Mouse (Mus musculus) MEL (cell line): Measurements from ENCODE around the gene Mdfic. TPM values are rescaled to one million over a fixed set of nuclear protein-coding genes. Genes with fewer than 3 reads are reported as not detected.

Source experiments
- DNase-seq: peaks from one replicate; pipeline ENCODE4 v3.0.0; 2011; ENCODE audit warnings: low read depth, low spot score
- H3K27ac ChIP-seq: 2 replicates; pipeline ENCODE4 v1.5.1; 2012; ENCODE audit warnings: low read depth, mild to moderate bottlenecking, control low read depth, low read length, moderate library complexity; ENCODE audit not compliant: control insufficient read depth
- H3K27me3 ChIP-seq, 2 experiments: fragments of 150-350 bp in 1 of 2; sonication (generic) in 1 of 2; 2 replicates each; pipeline ENCODE4 v1.6.1; 2012; ENCODE audit warnings: low read length in 2 of 2, mild to moderate bottlenecking in 2 of 2, improper control_type of control experiment in 1 of 2, moderate library complexity in 1 of 2; ENCODE audit not compliant: insufficient read depth in 2 of 2, control insufficient read depth in 1 of 2
- H3K36me3 ChIP-seq, 2 experiments: 2 replicates each; pipeline ENCODE4 v1.6.1; 2012 to 2014; ENCODE audit warnings: low read length in 2 of 2, improper control_type of control experiment in 1 of 2, inconsistent platforms in 1 of 2, mild to moderate bottlenecking in 1 of 2; ENCODE audit not compliant: insufficient read depth in 2 of 2, control insufficient read depth in 1 of 2
- H3K4me1 ChIP-seq, 2 experiments: fragments of 150-350 bp in 1 of 2; sonication (generic) in 1 of 2; 2 replicates each; pipeline ENCODE4 v1.6.1; 2012; ENCODE audit warnings: low read length in 2 of 2, improper control_type of control experiment in 1 of 2, mild to moderate bottlenecking in 1 of 2; ENCODE audit not compliant: insufficient read depth in 2 of 2, control insufficient read depth in 1 of 2
- H3K4me3 ChIP-seq, 2 experiments: fragments of 150-350 bp in 1 of 2; sonication (generic) in 1 of 2; 2 replicates each; pipeline ENCODE4 v1.5.1; 2012; ENCODE audit warnings: low read depth in 2 of 2, low read length in 2 of 2, mild to moderate bottlenecking in 2 of 2, moderate library complexity in 2 of 2, control low read depth in 1 of 2, improper control_type of control experiment in 1 of 2; ENCODE audit not compliant: control insufficient read depth in 1 of 2, insufficient read depth in 1 of 2
- H3K79me2 ChIP-seq: 2 replicates; pipeline ENCODE4 v1.6.1; 2012; ENCODE audit warnings: mild to moderate bottlenecking, low read length, moderate library complexity; ENCODE audit not compliant: control insufficient read depth, poor library complexity, insufficient read depth
- H3K9ac ChIP-seq: 2 replicates; pipeline ENCODE4 v1.6.1; 2012; ENCODE audit warnings: low read depth, mild to moderate bottlenecking, control low read depth, low read length, moderate library complexity; ENCODE audit not compliant: control insufficient read depth, poor library complexity, severe bottlenecking
- H3K9me3 ChIP-seq: fragments of 150-350 bp; sonication (generic); replicated peaks from 2 replicates; pipeline ENCODE4 v1.6.1; 2012; ENCODE audit warnings: mild to moderate bottlenecking, low read length, improper control_type of control experiment, moderate library complexity; ENCODE audit not compliant: insufficient read depth
- CHD1 ChIP-seq: IDR thresholded peaks from 2 replicates; pipeline ENCODE4 v1.6.1; 2012; ENCODE audit warnings: low read depth, mild to moderate bottlenecking, inconsistent platforms, low read length, improper control_type of control experiment
- CHD2 ChIP-seq: IDR thresholded peaks from 2 replicates; pipeline ENCODE4 v1.6.1; 2011; ENCODE audit warnings: low read length, improper control_type of control experiment
- CTCF ChIP-seq, 3 experiments: IDR thresholded peaks in 2 of 3; conservative IDR thresholded peaks in 1 of 3; 2 replicates each; pipeline ENCODE4 v1.5.1; 2011 to 2012; ENCODE audit warnings: low read length in 3 of 3, low read depth in 2 of 3, mild to moderate bottlenecking in 2 of 3, improper control_type of control experiment in 1 of 3, inconsistent platforms in 1 of 3, mixed read lengths in 1 of 3, moderate library complexity in 1 of 3; ENCODE audit not compliant: control insufficient read depth in 1 of 3, insufficient read depth in 1 of 3, poor library complexity in 1 of 3, severe bottlenecking in 1 of 3
- E2F4 ChIP-seq: IDR thresholded peaks from 2 replicates; pipeline ENCODE4 v1.6.1; 2011; ENCODE audit warnings: low read depth, low read length, improper control_type of control experiment, borderline replicate concordance
- EP300 ChIP-seq, 2 experiments: IDR thresholded peaks; 2 replicates each; pipeline ENCODE4 v1.6.1; 2011; ENCODE audit warnings: improper control_type of control experiment in 2 of 2, low read length in 2 of 2, low read depth in 1 of 2, mild to moderate bottlenecking in 1 of 2
- ETS1 ChIP-seq: IDR thresholded peaks from 2 replicates; pipeline ENCODE4 v1.6.1; 2012; ENCODE audit warnings: low read depth, mild to moderate bottlenecking, inconsistent platforms, low read length, improper control_type of control experiment, moderate library complexity
- GABPA ChIP-seq: IDR thresholded peaks from 2 replicates; pipeline ENCODE4 v1.6.1; 2012; ENCODE audit warnings: low read depth, mild to moderate bottlenecking, inconsistent platforms, low read length, improper control_type of control experiment, moderate library complexity
- GATA1 ChIP-seq: IDR thresholded peaks from 2 replicates; pipeline ENCODE4 v1.6.1; 2011; ENCODE audit warnings: low read depth, low read length, improper control_type of control experiment
- HCFC1 ChIP-seq: IDR thresholded peaks from 2 replicates; pipeline ENCODE4 v1.6.1; 2012; ENCODE audit warnings: low read depth, mild to moderate bottlenecking, inconsistent platforms, low read length, improper control_type of control experiment, moderate library complexity
- JUND ChIP-seq: IDR thresholded peaks from 2 replicates; pipeline ENCODE4 v1.6.1; 2011; ENCODE audit warnings: low read depth, mild to moderate bottlenecking, improper control_type of control experiment, low read length
- KAT2A ChIP-seq: conservative IDR thresholded peaks from 2 replicates; pipeline ENCODE4 v1.6.1; 2012; ENCODE audit warnings: low read depth, low read length, improper control_type of control experiment, inconsistent platforms
- MAFK ChIP-seq: IDR thresholded peaks from 2 replicates; pipeline ENCODE4 v1.6.1; 2011; ENCODE audit warnings: low read depth, mild to moderate bottlenecking, low read length, improper control_type of control experiment, borderline replicate concordance
- MAX ChIP-seq: IDR thresholded peaks from 2 replicates; pipeline ENCODE4 v1.6.1; 2011; ENCODE audit warnings: low read length, improper control_type of control experiment
- MXI1 ChIP-seq: IDR thresholded peaks from 2 replicates; pipeline ENCODE4 v1.6.1; 2011; ENCODE audit warnings: mild to moderate bottlenecking, low read depth, low read length, improper control_type of control experiment
- MYB ChIP-seq: IDR thresholded peaks from 2 replicates; pipeline ENCODE4 v1.6.1; 2011; ENCODE audit warnings: mild to moderate bottlenecking, low read depth, low read length, improper control_type of control experiment
- NELFE ChIP-seq: IDR thresholded peaks from 2 replicates; pipeline ENCODE4 v1.6.1; 2011; ENCODE audit warnings: low read depth, low read length, improper control_type of control experiment
- NRF1 ChIP-seq: IDR thresholded peaks from 2 replicates; pipeline ENCODE4 v1.6.1; 2014; ENCODE audit warnings: low read depth, mild to moderate bottlenecking, inconsistent platforms, low read length, improper control_type of control experiment, moderate library complexity; ENCODE audit not compliant: poor library complexity, insufficient read depth, severe bottlenecking
- POLR2A ChIP-seq, 2 experiments: IDR thresholded peaks; 2 replicates each; pipeline ENCODE4 v1.6.1; 2011 to 2012; ENCODE audit warnings: low read length in 2 of 2, mild to moderate bottlenecking in 2 of 2, control low read depth in 1 of 2, improper control_type of control experiment in 1 of 2, low read depth in 1 of 2, moderate library complexity in 1 of 2; ENCODE audit not compliant: control insufficient read depth in 1 of 2, insufficient read depth in 1 of 2, poor library complexity in 1 of 2
- POLR2AphosphoS5 ChIP-seq: IDR thresholded peaks from 2 replicates; pipeline ENCODE4 v1.6.1; 2012; ENCODE audit warnings: low read depth, borderline replicate concordance, mild to moderate bottlenecking, inconsistent platforms, low read length, moderate library complexity, mixed read lengths
- RCOR1 ChIP-seq: IDR thresholded peaks from 2 replicates; pipeline ENCODE4 v1.6.1; 2012; ENCODE audit warnings: low read depth, mild to moderate bottlenecking, inconsistent platforms, low read length, improper control_type of control experiment
- SMC3 ChIP-seq: IDR thresholded peaks from 2 replicates; pipeline ENCODE4 v1.6.1; 2011; ENCODE audit warnings: low read depth, low read length, improper control_type of control experiment
- TAL1 ChIP-seq: IDR thresholded peaks from 2 replicates; pipeline ENCODE4 v1.6.1; 2012; ENCODE audit warnings: mild to moderate bottlenecking, inconsistent platforms, low read length, moderate library complexity, mixed read lengths
- TBP ChIP-seq: IDR thresholded peaks from 2 replicates; pipeline ENCODE4 v1.8.0; 2011; ENCODE audit warnings: low read depth, low read length, improper control_type of control experiment
- TCF12 ChIP-seq: IDR thresholded peaks from 2 replicates; pipeline ENCODE4 v1.6.1; 2014; ENCODE audit warnings: low read depth, mild to moderate bottlenecking, inconsistent platforms, low read length, improper control_type of control experiment, moderate library complexity
- USF1 ChIP-seq: IDR thresholded peaks from 2 replicates; pipeline ENCODE4 v1.6.1; 2014; ENCODE audit warnings: low read depth, mild to moderate bottlenecking, inconsistent platforms, low read length, improper control_type of control experiment, moderate library complexity
- USF2 ChIP-seq, 2 experiments: IDR thresholded peaks; 2 replicates each; pipeline ENCODE4 v1.6.1; 2011 to 2012; ENCODE audit warnings: improper control_type of control experiment in 2 of 2, low read length in 2 of 2, borderline replicate concordance in 1 of 2, inconsistent platforms in 1 of 2, low read depth in 1 of 2, mild to moderate bottlenecking in 1 of 2; ENCODE audit not compliant: insufficient read depth in 1 of 2
- ZKSCAN1 ChIP-seq: IDR thresholded peaks from 2 replicates; pipeline ENCODE4 v1.6.1; 2012; ENCODE audit warnings: low read depth, mild to moderate bottlenecking, inconsistent platforms, low read length, improper control_type of control experiment, moderate library complexity
- ZMIZ1 ChIP-seq: IDR thresholded peaks from 2 replicates; pipeline ENCODE4 v1.6.1; 2012; ENCODE audit warnings: low read depth, mild to moderate bottlenecking, inconsistent platforms, low read length, improper control_type of control experiment, moderate library complexity
- ZNF384 ChIP-seq: IDR thresholded peaks from 2 replicates; pipeline ENCODE4 v1.6.1; 2012; ENCODE audit warnings: low read depth, mild to moderate bottlenecking, inconsistent platforms, low read length, improper control_type of control experiment
- polyA plus RNA-seq, 2 experiments: library from polyadenylated mRNA; stranded (reverse) in 1 of 2; unstranded in 1 of 2; fragments of >175 nt in 1 of 2; fragments of >200 nt in 1 of 2; gene quantifications; 2 replicates each; pipeline versions ENCODE4 v1.2.1 to v1.2.4; 2012; ENCODE audit warnings: low replicate concordance in 2 of 2, low read depth in 1 of 2; ENCODE audit not compliant: insufficient read length in 2 of 2, insufficient read depth in 1 of 2, missing spikeins in 1 of 2
- total RNA-seq: library from RNA; depleted of rRNA; stranded (reverse); fragments of 300-350 nt; gene quantifications from 2 replicates; pipeline ENCODE4 v1.2.3, GENCODE M21; 2012

Gene Mdfic
- total and polyA plus RNA-seq, 3 experiments, result not detected

- Histone ChIP-seq H3K9me3 (no peaks in the 10 kb centered on the region), H3K27me3 (no peaks in the 10 kb centered on the region), H3K79me2 (no peaks in the 10 kb centered on the region), H3K4me3 (no peak overlapping the region), H3K4me1 (no peaks in the 10 kb centered on the region), H3K9ac (no peak overlapping the region), H3K27ac (no peak overlapping the region), H3K36me3 (no peaks in the 10 kb centered on the region)
- TF ChIP-seq CHD1 (no peak), JUND (no peak), NRF1 (no peak), MYB (no peak), ZKSCAN1 (no peak), POLR2AphosphoS5 (no peak), KAT2A (no peak), SMC3 (no peak), ZMIZ1 (no peak), USF2 (IDR thresholded peaks at IDR 0.05; ENCODE audit: borderline replicate concordance in 1 of 2, insufficient read depth in 1 of 2, low read depth in 1 of 2, low read length in 2 of 2) (no peak), ZNF384 (no peak), NELFE (no peak), MAX (no peak), CTCF (IDR thresholded peaks at IDR 0.05 in 2 of 3, conservative IDR thresholded peaks at IDR 0.05 in 1 of 3; ENCODE audit: control insufficient read depth in 1 of 3, insufficient read depth in 1 of 3, low read depth in 2 of 3, low read length in 3 of 3, poor library complexity in 1 of 3, severe bottlenecking in 1 of 3) (no peak), POLR2A (IDR thresholded peaks at IDR 0.05; ENCODE audit: control insufficient read depth in 1 of 2, insufficient read depth in 1 of 2, low read depth in 1 of 2, low read length in 2 of 2, poor library complexity in 1 of 2) (no peak), TAL1 (no peak), ETS1 (no peak), USF1 (no peak), CHD2 (no peak), MAFK (no peak)
- DNase-seq, result no peak
Measured at GRCm38 (mm10) chr6:15730666-15731065, 10.2 kb downstream of the Mdfic start.

GRCm38 (mm10) chr6:15731452-15731851 lies 11.0 kb downstream of the Mdfic start:
- no peak overlapping the region for H3K4me3 ChIP-seq
- H3K79me2 ChIP-seq, result no peaks in the 10 kb centered on the region
- no peak overlapping the region for H3K9ac ChIP-seq
- H3K9me3 ChIP-seq, result no peaks in the 10 kb centered on the region
- no peak overlapping the region for H3K27ac ChIP-seq
- H3K27me3 ChIP-seq, result no peaks in the 10 kb centered on the region
- TF ChIP-seq ZNF384 (no peak), EP300 (IDR thresholded peaks at IDR 0.05; ENCODE audit: low read depth in 1 of 2, low read length in 2 of 2) (no peak), MAFK (no peak), ETS1 (no peak), GATA1 (no peak), RCOR1 (no peak), USF2 (IDR thresholded peaks at IDR 0.05; ENCODE audit: borderline replicate concordance in 1 of 2, insufficient read depth in 1 of 2, low read depth in 1 of 2, low read length in 2 of 2) (no peak), TAL1 (no peak), TCF12 (no peak), HCFC1 (no peak), E2F4 (no peak), ZMIZ1 (no peak), GABPA (no peak), POLR2A (IDR thresholded peaks at IDR 0.05; ENCODE audit: control insufficient read depth in 1 of 2, insufficient read depth in 1 of 2, low read depth in 1 of 2, low read length in 2 of 2, poor library complexity in 1 of 2) (no peak), USF1 (no peak), NRF1 (no peak), MXI1 (no peak), MAX (no peak), TBP (no peak)
- TF ChIP-seq, all 39 proteins: peak for 0
- H3K36me3 ChIP-seq, result no peaks in the 10 kb centered on the region
- no peaks in the 10 kb centered on the region for H3K4me1 ChIP-seq
- no peak for DNase-seq
